Mouse (Mus musculus) brain, embryonic 18.5 days (tissue): Measurements from ENCODE around the gene Tshr.
"Not testable (repeated sequence)": the region's sequence is repeated elsewhere in the genome, so short reads cannot be mapped to it uniquely, and the experiment has no call there.

ENCODE experiments used
- DNase-seq: peaks from one replicate; pipeline ENCODE4 v3.0.0-alpha.2; 2012; ENCODE audit warnings: low read depth, low spot score

Tshr gene

GRCm38 (mm10) chr12:91384281-91385017 lies at the start of gene Tshr, which contains the start of gene Cep128:
Gene Tshr, plus strand, starts transcription at chr12:91384563.
Gene Cep128, minus strand, starts transcription at chr12:91384409.
- DNase-seq = peak; percentile 88

GRCm38 (mm10) chr12:91338656-91339055 lies 45.7 kb upstream of the Tshr start:
- not testable (repeated sequence) for DNase-seq

GRCm38 (mm10) chr12:91353783-91354182 lies 30.6 kb upstream of the Tshr start:
- DNase-seq = no peak

- no peak for DNase-seq
These were observed 15.2 kb upstream of the Tshr start for GRCm38 (mm10) chr12:91369173-91369572.

- no peak for DNase-seq
These were observed 673 bp upstream of the Tshr start for GRCm38 (mm10) chr12:91383516-91384264.

- peak; percentile 70 for DNase-seq
These were observed 16.1 kb downstream of the Tshr start for GRCm38 (mm10) chr12:91400232-91401048.

GRCm38 (mm10) chr12:91401049-91401352 lies 16.6 kb downstream of the Tshr start:
- DNase-seq = no peak

- DNase-seq = no peak
These were observed 25.9 kb downstream of the Tshr start for GRCm38 (mm10) chr12:91410306-91410705.

GRCm38 (mm10) chr12:91412461-91413182 lies 28.3 kb downstream of the Tshr start:
- peak; percentile 40 for DNase-seq

GRCm38 (mm10) chr12:91415112-91415511 lies 30.7 kb downstream of the Tshr start:
- DNase-seq = no peak

GRCm38 (mm10) chr12:91416828-91417227 lies 32.5 kb downstream of the Tshr start:
- DNase-seq = no peak

GRCm38 (mm10) chr12:91418791-91419190 lies 34.4 kb downstream of the Tshr start:
- no peak for DNase-seq

- DNase-seq = no peak
These were observed 36.9 kb downstream of the Tshr start for GRCm38 (mm10) chr12:91421272-91421671.

- DNase-seq = no peak
These were observed 38.9 kb downstream of the Tshr start for GRCm38 (mm10) chr12:91423125-91423820.

- DNase-seq = no peak
These were observed 42.1 kb downstream of the Tshr start for GRCm38 (mm10) chr12:91426499-91426898.

- no peak for DNase-seq
These were observed 42.8 kb downstream of the Tshr start for GRCm38 (mm10) chr12:91427129-91427528.

GRCm38 (mm10) chr12:91482195-91482733 lies 97.9 kb downstream of the Tshr start:
- no peak for DNase-seq

- DNase-seq = no peak
These were observed 102.0 kb downstream of the Tshr start for GRCm38 (mm10) chr12:91486342-91486741.

GRCm38 (mm10) chr12:91488406-91488805 lies 104.0 kb downstream of the Tshr start:
- no peak for DNase-seq

GRCm38 (mm10) chr12:91495497-91496225 lies 111.3 kb downstream of the Tshr start:
- no peak for DNase-seq
